Mouse (Mus musculus) midbrain, embryonic 15.5 days (tissue): ENCODE results near the gene Dnaaf2. TPM values are rescaled to one million over a fixed set of nuclear protein-coding genes. Genes with fewer than 3 reads are reported as not detected.

Source experiments
- ATAC-seq: fragments of 200-750 bp; cut with Nextera tagmentation; replicated peaks from 2 replicates; pipeline ENCODE4 v1.8.0; 2017; ENCODE audit warnings: moderate TSS enrichment
- H3K27ac ChIP-seq: fragments of 300-500 bp; sonication (generic); 2 replicates; pipeline ENCODE4 v1.5.1; 2015; ENCODE audit warnings: mild to moderate bottlenecking, inconsistent platforms
- H3K27me3 ChIP-seq: fragments of 300-500 bp; sonication (generic); replicated peaks from 2 replicates; pipeline ENCODE4 v1.6.1; 2015; ENCODE audit warnings: inconsistent platforms
- H3K36me3 ChIP-seq: fragments of 300-500 bp; sonication (generic); replicated peaks from 2 replicates; pipeline ENCODE4 v1.6.1; 2015; ENCODE audit warnings: inconsistent platforms
- H3K4me1 ChIP-seq: fragments of 300-500 bp; sonication (generic); 2 replicates; pipeline ENCODE4 v1.6.1; 2015; ENCODE audit warnings: inconsistent platforms
- H3K4me2 ChIP-seq: fragments of 300-500 bp; sonication (generic); 2 replicates; pipeline ENCODE4 v1.6.1; 2015; ENCODE audit warnings: inconsistent platforms, mild to moderate bottlenecking, moderate library complexity
- H3K4me3 ChIP-seq: fragments of 300-500 bp; sonication (generic); 2 replicates; pipeline ENCODE4 v1.5.1; 2015; ENCODE audit warnings: mild to moderate bottlenecking, inconsistent platforms
- H3K9ac ChIP-seq: fragments of 300-500 bp; sonication (generic); 2 replicates; pipeline ENCODE4 v1.6.1; 2015; ENCODE audit warnings: mild to moderate bottlenecking, inconsistent platforms
- H3K9me3 ChIP-seq: fragments of 300-500 bp; sonication (generic); 2 replicates; pipeline ENCODE4 v1.6.1; 2016; ENCODE audit warnings: inconsistent platforms
- WGBS: fragments of 180-500 bp; shearing (Covaris S2); methylation state at CpG from one replicate; pipeline ENCODE4 v1.1.7; 2015; ENCODE audit warnings: mixed read lengths; 5-methylcytosine and 5-hydroxymethylcytosine counted together
- polyA plus RNA-seq: library from polyadenylated mRNA; unstranded; fragments of >200 nt; fragmentation: Nextera tagmentation; extraction: Ambion mirVana; gene quantifications from 2 replicates; pipeline ENCODE4 v1.2.1, GENCODE M21; 2015

Dnaaf2 gene
- 8.2 and 8.5 TPM in 2 replicates for polyA plus RNA-seq

DNA sequence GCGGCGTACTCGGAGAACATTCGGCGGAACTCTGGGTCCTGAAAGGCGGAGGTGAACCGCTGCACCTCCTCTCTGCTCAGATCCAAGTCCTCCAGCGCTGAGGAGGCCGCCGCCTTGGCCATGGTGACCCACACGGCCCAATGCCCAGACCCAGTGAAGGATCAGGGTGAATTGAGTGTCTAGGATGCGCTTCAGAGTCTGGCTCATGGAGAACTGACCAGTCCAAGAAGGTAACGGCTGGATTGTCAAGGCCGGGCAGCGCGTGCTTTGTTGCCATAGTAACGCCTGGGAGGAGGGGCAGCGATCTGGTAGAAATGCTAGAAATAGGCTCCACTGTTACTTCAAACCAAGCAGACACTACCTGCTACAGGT is at the start of gene Dnaaf2:
Dnaaf2 (minus strand) TSS at position 266 of the 372 bp plus-strand sequence.
- H3K9ac ChIP-seq, result peak within 1 kb of the TSS; percentile 76
- WGBS, result under 1% methylated on average over 18 of the region's 18 CpGs
- H3K4me3 ChIP-seq, result peak within 1 kb of the TSS; percentile 89
- peak within 1 kb of the TSS; percentile 96 for H3K4me2 ChIP-seq
- H3K27me3 ChIP-seq, result no peaks in the 10 kb centered on the region
- no peaks in the 10 kb centered on the region for H3K9me3 ChIP-seq
- H3K27ac ChIP-seq, result peak within 1 kb of the TSS; percentile 94
- peaks cover 33% of the 10 kb centered on the region for H3K4me1 ChIP-seq
- no peaks in the 10 kb centered on the region for H3K36me3 ChIP-seq
- ATAC-seq, result peak; percentile 55

- Histone ChIP-seq H3K27ac (peak overlapping the region; percentile 88), H3K4me3 (peak overlapping the region; percentile 89), H3K9ac (peak overlapping the region; percentile 83), H3K36me3 (no peaks in the 10 kb centered on the region), H3K9me3 (no peaks in the 10 kb centered on the region), H3K4me2 (peak overlapping the region; percentile 69), H3K4me1 (peaks cover 7% of the 10 kb centered on the region), H3K27me3 (no peaks in the 10 kb centered on the region)
- ATAC-seq, result peak; percentile 97
- WGBS, result under 1% methylated on average over 60 of the region's 64 CpGs
These were observed 43.7 kb upstream of the Dnaaf2 start for GRCm38 (mm10) chr12:69241771-69242431.

DNA sequence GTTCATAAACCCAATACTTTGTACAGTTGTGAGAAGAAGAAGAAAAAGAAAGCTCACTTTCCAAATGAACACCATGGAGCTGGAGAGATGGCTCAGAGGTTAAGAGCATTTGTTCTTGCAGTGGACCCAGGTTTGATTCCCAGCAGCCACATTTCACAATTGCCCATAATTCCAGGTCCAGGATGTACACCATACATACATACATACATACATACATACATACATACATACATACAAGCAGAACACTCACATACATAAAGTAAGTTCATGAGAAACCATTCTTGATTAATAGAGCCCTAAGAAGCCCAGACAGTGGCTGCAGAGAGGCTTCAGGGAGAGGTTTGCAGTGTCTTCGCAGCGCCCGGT is 43.2 kb upstream of the Dnaaf2 start:
- 0% methylated on average over 3 of the region's 3 CpGs for WGBS
- Histone ChIP-seq H3K4me2 (peak overlapping the region; percentile 69), H3K9ac (peak overlapping the region; percentile 83), H3K27ac (peak overlapping the region; percentile 88), H3K27me3 (no peaks in the 10 kb centered on the region), H3K9me3 (no peaks in the 10 kb centered on the region), H3K36me3 (no peaks in the 10 kb centered on the region), H3K4me1 (peaks cover 7% of the 10 kb centered on the region), H3K4me3 (peak overlapping the region; percentile 89)
- no peak for ATAC-seq

GRCm38 (mm10) chr12:69240876-69241275 is 42.6 kb upstream of the Dnaaf2 start, which contains the start of gene Klhdc1:
Klhdc1 (plus strand) TSS chr12:69241176.
- Histone ChIP-seq H3K27me3 (no peaks in the 10 kb centered on the region), H3K36me3 (no peaks in the 10 kb centered on the region), H3K27ac (peak within 1 kb of the TSS; percentile 88), H3K9me3 (no peaks in the 10 kb centered on the region), H3K4me1 (peaks cover 7% of the 10 kb centered on the region), H3K4me3 (peak within 1 kb of the TSS; percentile 89), H3K9ac (peak within 1 kb of the TSS; percentile 83), H3K4me2 (peak within 1 kb of the TSS; percentile 69)
- WGBS, result 66% methylated on average over 6 of the region's 6 CpGs
- no peak for ATAC-seq

DNA sequence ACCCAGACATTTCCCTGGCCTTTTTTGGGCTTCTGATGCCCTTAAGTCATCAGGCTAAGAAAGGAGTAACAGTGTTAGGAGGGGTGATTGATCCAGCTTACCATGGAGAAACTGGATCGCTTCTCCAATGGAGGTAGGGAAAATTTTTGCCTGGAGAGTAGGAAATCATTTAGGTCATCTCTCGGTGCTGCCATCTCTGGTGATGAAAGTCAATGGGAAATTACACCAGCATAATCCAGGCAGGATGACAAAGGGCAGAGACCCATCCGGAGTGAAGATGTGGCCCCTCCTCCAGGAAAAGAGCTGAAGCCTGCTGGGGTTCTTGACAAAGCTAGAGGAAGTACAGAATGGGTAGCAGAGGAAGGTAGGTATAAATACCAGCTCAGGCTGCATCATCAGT is 40.1 kb upstream of the Dnaaf2 start:
- no peak for ATAC-seq

GRCm38 (mm10) chr12:69235782-69236181 is 37.6 kb upstream of the Dnaaf2 start:
- no peaks in the 10 kb centered on the region for H3K36me3 ChIP-seq
- H3K27me3 ChIP-seq, result no peaks in the 10 kb centered on the region
- peaks cover 3% of the 10 kb centered on the region; the same call in 1 of the 2 replicates for H3K4me1 ChIP-seq
- H3K4me3 ChIP-seq, result no peak overlapping the region
- no peak overlapping the region for H3K4me2 ChIP-seq
- no peaks in the 10 kb centered on the region for H3K9me3 ChIP-seq
- WGBS, result 93% methylated on average over 6 of the region's 6 CpGs
- no peak overlapping the region for H3K9ac ChIP-seq
- H3K27ac ChIP-seq, result no peak overlapping the region
- ATAC-seq, result no peak

More for the DNA sequence above, 40.1 kb upstream of the Dnaaf2 start:
- Histone ChIP-seq H3K9me3 (no peaks in the 10 kb centered on the region), H3K4me1 (peaks cover 7% of the 10 kb centered on the region), H3K4me2 (no peak overlapping the region), H3K27me3 (no peaks in the 10 kb centered on the region), H3K4me3 (no peak overlapping the region), H3K9ac (no peak overlapping the region), H3K27ac (no peak overlapping the region), H3K36me3 (no peaks in the 10 kb centered on the region)
- 30% methylated on average over 3 of the region's 3 CpGs for WGBS

- H3K4me1 ChIP-seq, result no peaks in the 10 kb centered on the region
- H3K27me3 ChIP-seq, result no peaks in the 10 kb centered on the region
- H3K9ac ChIP-seq, result no peak overlapping the region
- 64% methylated on average over 2 of the region's 2 CpGs for WGBS
- no peak overlapping the region for H3K4me3 ChIP-seq
- no peak overlapping the region for H3K4me2 ChIP-seq
- no peaks in the 10 kb centered on the region for H3K36me3 ChIP-seq
- ATAC-seq, result no peak
- H3K9me3 ChIP-seq, result no peaks in the 10 kb centered on the region
- H3K27ac ChIP-seq, result no peak overlapping the region
These were observed 31.0 kb upstream of the Dnaaf2 start for GRCm38 (mm10) chr12:69229251-69229650.

GRCm38 (mm10) chr12:69227776-69228466 is 29.7 kb upstream of the Dnaaf2 start, which contains the start of gene Pole2:
Pole2 (minus strand) TSS chr12:69228195.
- H3K4me3 ChIP-seq, result peak within 1 kb of the TSS; percentile 82
- no peaks in the 10 kb centered on the region for H3K36me3 ChIP-seq
- peak within 1 kb of the TSS; percentile 75 for H3K27ac ChIP-seq
- no peaks in the 10 kb centered on the region for H3K4me1 ChIP-seq
- under 1% methylated on average over 37 of the region's 37 CpGs for WGBS
- no peaks in the 10 kb centered on the region for H3K9me3 ChIP-seq
- peak within 1 kb of the TSS; percentile 56 for H3K4me2 ChIP-seq
- peak within 1 kb of the TSS; percentile 55 for H3K9ac ChIP-seq
- peak; percentile 95 for ATAC-seq
- no peaks in the 10 kb centered on the region for H3K27me3 ChIP-seq

- H3K9ac ChIP-seq, result no peak overlapping the region
These were observed 22.5 kb upstream of the Dnaaf2 start for GRCm38 (mm10) chr12:69220613-69221277.

DNA sequence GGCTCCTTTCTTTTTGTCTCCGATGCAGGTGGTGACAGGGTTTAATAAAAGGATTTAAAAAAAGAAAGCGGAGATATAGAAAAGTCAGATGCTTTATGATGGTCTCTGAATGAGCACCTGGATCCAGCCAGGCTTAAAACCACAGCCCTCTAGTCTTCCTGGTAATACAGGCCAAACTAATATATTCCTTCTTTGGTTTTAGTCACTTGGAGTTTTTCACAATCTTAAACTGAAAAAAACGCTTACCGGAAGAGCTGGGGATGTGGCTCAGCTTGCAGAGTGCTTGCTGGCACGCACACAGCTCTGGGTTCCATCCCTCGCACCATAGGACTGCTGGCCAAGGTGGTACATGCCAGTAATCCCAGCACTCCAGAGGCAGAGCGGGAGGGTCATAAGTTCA is 18.4 kb upstream of the Dnaaf2 start:
- Histone ChIP-seq H3K27me3 (no peaks in the 10 kb centered on the region), H3K4me2 (no peak overlapping the region), H3K4me1 (no peaks in the 10 kb centered on the region), H3K27ac (no peak overlapping the region), H3K4me3 (no peak overlapping the region), H3K9me3 (no peaks in the 10 kb centered on the region), H3K36me3 (no peaks in the 10 kb centered on the region), H3K9ac (no peak overlapping the region)
- ATAC-seq, result no peak
- 97% methylated on average over 7 of the region's 7 CpGs for WGBS

More at GRCm38 (mm10) chr12:69220613-69221277, 22.5 kb upstream of the Dnaaf2 start:
- H3K9me3 ChIP-seq, result no peaks in the 10 kb centered on the region
- no peak overlapping the region for H3K27ac ChIP-seq
- no peak for ATAC-seq
- H3K4me2 ChIP-seq, result no peak overlapping the region
- H3K27me3 ChIP-seq, result no peaks in the 10 kb centered on the region
- no peaks in the 10 kb centered on the region for H3K4me1 ChIP-seq
- H3K36me3 ChIP-seq, result no peaks in the 10 kb centered on the region
- WGBS, result 89% methylated on average over 19 of the region's 19 CpGs
- H3K4me3 ChIP-seq, result no peak overlapping the region

- Histone ChIP-seq H3K27ac (no peak overlapping the region), H3K9ac (no peak overlapping the region), H3K27me3 (no peaks in the 10 kb centered on the region), H3K36me3 (no peaks in the 10 kb centered on the region), H3K4me3 (no peak overlapping the region), H3K4me1 (no peaks in the 10 kb centered on the region), H3K9me3 (no peaks in the 10 kb centered on the region), H3K4me2 (no peak overlapping the region)
- WGBS, result 85% methylated on average over 3 of the region's 3 CpGs
- no peak for ATAC-seq
These were observed 17.0 kb upstream of the Dnaaf2 start for GRCm38 (mm10) chr12:69215000-69215785.

DNA sequence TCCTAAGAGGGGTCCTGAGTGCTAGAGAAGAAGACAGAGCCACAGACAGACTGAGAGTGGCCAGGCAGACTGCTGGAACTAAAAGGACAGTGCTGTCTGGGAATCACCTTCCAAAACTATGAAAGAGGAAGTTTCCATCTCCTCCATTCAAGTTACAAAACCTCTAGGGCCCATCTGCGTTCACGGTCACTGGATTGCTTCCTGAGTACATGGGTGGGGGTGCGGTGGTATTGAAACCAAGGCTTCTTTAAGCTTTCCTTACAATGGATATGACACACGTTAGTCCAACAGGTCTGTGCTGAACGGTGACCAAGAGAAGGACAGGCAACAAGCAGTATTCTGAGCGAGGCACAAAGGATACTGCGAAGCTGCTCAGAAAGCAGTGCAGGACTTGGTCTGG is 16.2 kb upstream of the Dnaaf2 start:
- Histone ChIP-seq H3K4me2 (no peak overlapping the region), H3K27ac (no peak overlapping the region), H3K9me3 (no peaks in the 10 kb centered on the region), H3K27me3 (no peaks in the 10 kb centered on the region), H3K4me1 (no peaks in the 10 kb centered on the region), H3K36me3 (no peaks in the 10 kb centered on the region), H3K9ac (no peak overlapping the region), H3K4me3 (no peak overlapping the region)
- no peak for ATAC-seq
- WGBS, result 91% methylated on average over 7 of the region's 7 CpGs
